Mouse (Mus musculus) subcutaneous adipose tissue, adult 2 months (tissue): ENCODE results near the gene Kcna6. TPM values are rescaled to one million over a fixed set of nuclear protein-coding genes. Genes with fewer than 3 reads are reported as not detected.

Source experiments
- polyA plus RNA-seq: library from polyadenylated mRNA; depleted of rRNA; stranded (reverse); fragments of >200 nt; gene quantifications from 2 replicates; pipeline ENCODE4 v1.2.3, GENCODE M21; 2012; ENCODE audit warnings: low replicate concordance; rRNA removed

The Kcna6 gene
- polyA plus RNA-seq, result 0.66 and 1.2 TPM in 2 replicates

GRCm38 (mm10) chr6:126740211-126741142 lies at the start of gene Kcna6:
Gene Kcna6, minus strand, starts transcription at chr6:126740674.

Other genes starting within 250 kb of the Kcna6 start
- 6.1 and 25.6 TPM in 2 replicates for gene Kcna5, start 205.3 kb downstream of the Kcna6 start, polyA plus RNA-seq
- gene Kcna1, start 94.3 kb downstream of the Kcna6 start, polyA plus RNA-seq, result 0.72 and 0.96 TPM in 2 replicates
- gene Ndufa9, start 108.5 kb upstream of the Kcna6 start, polyA plus RNA-seq, result 121 and 165 TPM in 2 replicates
- gene Akap3, start 112.4 kb upstream of the Kcna6 start, polyA plus RNA-seq, result 0.04 TPM in 1 of 2 replicates, not detected in the other
- not detected in 2 replicates for gene Dyrk4, start 181.2 kb upstream of the Kcna6 start, polyA plus RNA-seq
- 2.4 and 4.9 TPM in 2 replicates for gene Rad51ap1, start 198.9 kb upstream of the Kcna6 start, polyA plus RNA-seq
- gene D6Wsu163e, start 199.3 kb upstream of the Kcna6 start, polyA plus RNA-seq, result 6.7 and 7.6 TPM in 2 replicates